Comparison of ENCODE assay signal across 8 mouse cellular contexts in the genomic region with DNA sequence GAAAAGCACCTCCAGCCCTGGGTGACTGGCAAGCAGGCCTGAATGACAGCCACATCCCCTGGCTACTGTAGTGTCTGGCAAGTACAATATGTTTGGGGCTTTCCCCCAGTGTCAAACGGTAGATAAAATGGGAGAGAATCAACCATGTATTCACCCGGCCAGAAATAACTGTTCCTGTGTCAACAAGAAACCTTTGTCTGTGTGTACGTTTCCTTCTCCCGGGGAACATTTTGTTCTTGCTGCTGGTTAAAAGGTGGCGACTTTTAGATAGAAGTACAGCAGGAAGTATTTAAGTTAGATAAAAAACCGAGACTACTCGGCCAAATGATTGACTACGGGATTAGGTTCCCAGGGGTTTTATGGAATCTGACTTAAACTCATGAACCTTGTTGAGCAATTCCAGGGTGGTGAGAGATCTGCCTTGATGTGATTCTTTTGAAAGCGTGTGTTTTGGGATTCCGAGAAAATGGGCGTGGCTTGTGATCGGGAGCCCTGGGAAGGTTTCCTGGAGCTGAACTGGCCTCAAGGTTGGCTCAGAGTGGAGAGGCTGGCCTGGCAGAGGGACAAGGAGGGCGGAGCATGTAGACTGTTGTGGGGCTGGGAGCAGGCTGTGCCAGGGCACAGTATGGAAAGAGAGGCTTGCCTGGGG. TPM values are rescaled to one million over a fixed set of nuclear protein-coding genes. Genes with fewer than 3 reads are reported as not detected.
DNase-seq lines count a peak whose midpoint lies in the region; ATAC-seq and TF ChIP-seq lines count a peak whose summit lies in the region.

No protein-coding gene starts in this region.

- no peak overlapping the region for H3K9ac ChIP-seq in intestine, postnatal 0 days (ENCODE audit: low read depth, low read length)
- no peak overlapping the region for H3K9ac ChIP-seq in liver, embryonic 16.5 days (ENCODE audit: low read depth, low read length)
- H3K9ac ChIP-seq in stomach, embryonic 16.5 days (ENCODE audit: low read length) = peak overlapping the region; percentile 30; the same call in 1 of the 2 replicates

- H3K4me2 ChIP-seq in intestine, postnatal 0 days (replicated peaks; ENCODE audit: low read depth) = peak overlapping the region; percentile 55
- peak overlapping the region; percentile 49 for H3K4me2 ChIP-seq in liver, embryonic 16.5 days (ENCODE audit: low read depth, low read length)
- H3K4me2 ChIP-seq in stomach, embryonic 16.5 days (ENCODE audit: low read depth, low read length) = peak overlapping the region; percentile 43

- DNase-seq in A20 (ENCODE audit: low read depth, low spot score) = peak; percentile 14
- DNase-seq in Muller cell, postnatal 12 days (ENCODE audit: inconsistent ontology term) = peak; percentile 61
- DNase-seq in cerebellum, postnatal 36 days = peak; percentile 41 to 56
- peak; percentile 72 for DNase-seq in gonadal fat pad, adult 2 months (ENCODE audit: low read depth)

- no peaks in the 10 kb centered on the region for H3K9me3 ChIP-seq in intestine, postnatal 0 days (ENCODE audit: control insufficient read depth)
- H3K9me3 ChIP-seq in liver, embryonic 16.5 days (replicated peaks; ENCODE audit: control insufficient read depth, low read length) = no peaks in the 10 kb centered on the region
- no peaks in the 10 kb centered on the region for H3K9me3 ChIP-seq in stomach, embryonic 16.5 days (replicated peaks; ENCODE audit: control insufficient read depth, low read length)

- no peaks in the 10 kb centered on the region for H3K36me3 ChIP-seq in intestine, postnatal 0 days (ENCODE audit: control insufficient read depth, insufficient read depth)
- no peaks in the 10 kb centered on the region for H3K36me3 ChIP-seq in liver, embryonic 16.5 days (ENCODE audit: control insufficient read depth, insufficient read depth)
- H3K36me3 ChIP-seq in stomach, embryonic 16.5 days (ENCODE audit: control insufficient read depth, insufficient read depth, low read length) = no peaks in the 10 kb centered on the region

- peak; percentile 81 for ATAC-seq in intestine, postnatal 0 days
- ATAC-seq in liver, embryonic 16.5 days (ENCODE audit: low read depth) = no peak
- ATAC-seq in stomach, embryonic 16.5 days (ENCODE audit: insufficient read depth, low FRiP score) = peak; percentile 81
- no peak for ATAC-seq in megakaryocyte-erythroid progenitor cell, adult 5-6 weeks (replicated peaks; ENCODE audit: low FRiP score, low TSS enrichment, poor library complexity, severe bottlenecking)

- peak overlapping the region; percentile 24; the same call in 1 of the 2 replicates for H3K4me3 ChIP-seq in intestine, postnatal 0 days (ENCODE audit: low read depth, low read length)
- H3K4me3 ChIP-seq in liver, embryonic 16.5 days (ENCODE audit: low read depth, low read length) = peak overlapping the region; percentile 41
- peak overlapping the region; percentile 27 for H3K4me3 ChIP-seq in stomach, embryonic 16.5 days (replicated peaks; ENCODE audit: low read length)

- no peaks in the 10 kb centered on the region; the same call in 1 of the 2 replicates for H3K4me1 ChIP-seq in intestine, postnatal 0 days (replicated peaks; ENCODE audit: control insufficient read depth, insufficient read depth, low read length)
- H3K4me1 ChIP-seq in liver, embryonic 16.5 days (ENCODE audit: control insufficient read depth, low read depth, low read length) = peaks cover 36% of the 10 kb centered on the region
- peaks cover 15% of the 10 kb centered on the region for H3K4me1 ChIP-seq in stomach, embryonic 16.5 days (ENCODE audit: control insufficient read depth, insufficient read depth, low read length)

- TF ChIP-seq CTCF in intestine, postnatal 0 days (IDR thresholded peaks at IDR 0.05; ENCODE audit: low read depth) = no peak

- WGBS in intestine, postnatal 0 days = 12% methylated on average over 13 of the region's 13 CpGs
- 12% methylated on average over 13 of the region's 13 CpGs for WGBS in liver, embryonic 16.5 days (ENCODE audit: insufficient replicate concordance)
- WGBS in stomach, embryonic 16.5 days = 17% methylated on average over 13 of the region's 13 CpGs

- H3K27me3 ChIP-seq in intestine, postnatal 0 days (replicated peaks; ENCODE audit: control insufficient read depth, insufficient read depth, low read length) = no peaks in the 10 kb centered on the region
- H3K27me3 ChIP-seq in liver, embryonic 16.5 days (ENCODE audit: control insufficient read depth, insufficient read depth, low read depth, low read length) = no peaks in the 10 kb centered on the region
- no peaks in the 10 kb centered on the region for H3K27me3 ChIP-seq in stomach, embryonic 16.5 days (ENCODE audit: control insufficient read depth, insufficient read depth, low read length)

- H3K27ac ChIP-seq in intestine, postnatal 0 days (ENCODE audit: low read depth, low read length) = peak overlapping the region; percentile 3; the same call in 1 of the 2 replicates
- H3K27ac ChIP-seq in liver, embryonic 16.5 days (ENCODE audit: low read length) = no peak overlapping the region
- H3K27ac ChIP-seq in stomach, embryonic 16.5 days (ENCODE audit: low read length) = peak overlapping the region; percentile 63

RNA-seq across cellular contexts. Expression of a gene that starts 39.0 kb away (rescaled TPM):
- 2.6 and 2.9 TPM in 2 replicates for polyA plus RNA-seq in gonadal fat pad, adult 2 months (2012; rRNA removed)
- polyA plus RNA-seq in intestine, postnatal 0 days (2015; fragmentation: Nextera tagmentation; extraction: Ambion mirVana) = 7.5 and 8.6 TPM in 2 replicates
- polyA plus RNA-seq in liver, embryonic 16.5 days (2015; fragmentation: Nextera tagmentation; extraction: Ambion mirVana) = 4.3 and 5.0 TPM in 2 replicates
- polyA plus RNA-seq in stomach, embryonic 16.5 days (2015; fragmentation: Nextera tagmentation; extraction: Ambion mirVana) = 11.8 and 12.9 TPM in 2 replicates
- 13.3 and 15.0 TPM in 2 replicates for total RNA-seq in megakaryocyte-erythroid progenitor cell, adult 5-6 weeks (2014; fragmentation: Nextera tagmentation)
- total RNA-seq in megakaryocyte-erythroid progenitor cell, adult 5-6 weeks (2017) = 29.6 and 38.1 TPM in 2 replicates

RNA-seq across cellular contexts. Expression of a gene that starts 39.1 kb away (rescaled TPM):
- 6.7 and 7.1 TPM in 2 replicates for polyA plus RNA-seq in gonadal fat pad, adult 2 months (2012; rRNA removed)
- polyA plus RNA-seq in intestine, postnatal 0 days (2015; fragmentation: Nextera tagmentation; extraction: Ambion mirVana) = 5.8 and 5.9 TPM in 2 replicates
- polyA plus RNA-seq in liver, embryonic 16.5 days (2015; fragmentation: Nextera tagmentation; extraction: Ambion mirVana) = 4.5 and 4.6 TPM in 2 replicates
- polyA plus RNA-seq in stomach, embryonic 16.5 days (2015; fragmentation: Nextera tagmentation; extraction: Ambion mirVana) = 12.1 and 14.2 TPM in 2 replicates
- 20.1 and 27.5 TPM in 2 replicates for total RNA-seq in megakaryocyte-erythroid progenitor cell, adult 5-6 weeks (2014; fragmentation: Nextera tagmentation)
- total RNA-seq in megakaryocyte-erythroid progenitor cell, adult 5-6 weeks (2017) = 37.5 and 41.0 TPM in 2 replicates

Comparison
In these comparisons a context has a peak if more than half of its experiments do, and no peak if none do; other contexts are left out.
1. DNase-seq: peak in every context shown above with its lines; median percentile 72 in gonadal fat pad, adult 2 months; 61 in Muller cell, postnatal 12 days; 48 in cerebellum, postnatal 36 days; 14 in A20.
2. ATAC-seq: peak in intestine, postnatal 0 days (single experiment) and stomach, embryonic 16.5 days (single experiment); none in liver, embryonic 16.5 days (single experiment) and megakaryocyte-erythroid progenitor cell, adult 5-6 weeks (single experiment).
3. Peak in every context shown above with its lines, with median percentiles within 50 percentile points of each other: H3K4me2 ChIP-seq and H3K4me3 ChIP-seq.